Comparison of ENCODE assay signal across 8 mouse cellular contexts in genomic region chr9:31279885-31280365, GRCm38 (mm10). TPM values are rescaled to one million over a fixed set of nuclear protein-coding genes. Genes with fewer than 3 reads are reported as not detected.
DNase-seq lines count a peak whose midpoint lies in the region; ATAC-seq lines count a peak whose summit lies in the region.

No protein-coding gene starts in this region.

- H3K4me3 ChIP-seq in heart, embryonic 15.5 days, result peak overlapping the region; percentile 84
- H3K4me3 ChIP-seq in midbrain, embryonic 16.5 days (ENCODE audit: low read depth, low read length), result peak overlapping the region; percentile 85

- H3K27me3 ChIP-seq in heart, embryonic 15.5 days, result no peaks in the 10 kb centered on the region
- H3K27me3 ChIP-seq in midbrain, embryonic 16.5 days (ENCODE audit: control insufficient read depth, insufficient read depth, low read depth, low read length), result no peaks in the 10 kb centered on the region

- H3K4me2 ChIP-seq in heart, embryonic 15.5 days, result peak overlapping the region; percentile 81
- peak overlapping the region; percentile 95 for H3K4me2 ChIP-seq in midbrain, embryonic 16.5 days (ENCODE audit: low read length)

- H3K27ac ChIP-seq in heart, embryonic 15.5 days, result peak overlapping the region; percentile 99
- peak overlapping the region; percentile 100 for H3K27ac ChIP-seq in midbrain, embryonic 16.5 days (ENCODE audit: low read length)

- peak; percentile 69 for DNase-seq in ovary, postnatal 10 days (ENCODE audit: low spot score)
- DNase-seq in ovary, adult 18-20 months (ENCODE audit: low spot score), result no peak
- peak; percentile 100 for DNase-seq in brain, adult 2 months (ENCODE audit: low read depth, low spot score)
- DNase-seq in liver, result peak; percentile 93
- peak; percentile 73 for DNase-seq in urinary bladder, postnatal 25 days (ENCODE audit: low spot score)
- no peak for DNase-seq in layer of hippocampus, adult 9-10 months (ENCODE audit: low spot score)

- no peaks in the 10 kb centered on the region for H3K36me3 ChIP-seq in heart, embryonic 15.5 days
- no peaks in the 10 kb centered on the region for H3K36me3 ChIP-seq in midbrain, embryonic 16.5 days (ENCODE audit: control insufficient read depth, insufficient read depth, low read length)

- H3K9me3 ChIP-seq in heart, embryonic 15.5 days (replicated peaks), result no peaks in the 10 kb centered on the region
- H3K9me3 ChIP-seq in midbrain, embryonic 16.5 days (replicated peaks; ENCODE audit: control insufficient read depth, low read length, poor library complexity, severe bottlenecking), result no peaks in the 10 kb centered on the region

- WGBS in heart, embryonic 15.5 days, result under 1% methylated on average over 25 of the region's 25 CpGs
- WGBS in midbrain, embryonic 16.5 days, result under 1% methylated on average over 25 of the region's 25 CpGs

- H3K4me1 ChIP-seq in heart, embryonic 15.5 days (replicated peaks), result peaks cover 16% of the 10 kb centered on the region
- peaks cover 22% of the 10 kb centered on the region for H3K4me1 ChIP-seq in midbrain, embryonic 16.5 days (ENCODE audit: control insufficient read depth, insufficient read depth, low read length)

- ATAC-seq in heart, embryonic 15.5 days (replicated peaks; ENCODE audit: insufficient number of reproducible peaks, insufficient read depth, low FRiP score, low read depth), result peak; percentile 73
- ATAC-seq in midbrain, embryonic 16.5 days, result peak; percentile 93

- peak overlapping the region; percentile 96 for H3K9ac ChIP-seq in heart, embryonic 15.5 days
- H3K9ac ChIP-seq in midbrain, embryonic 16.5 days (ENCODE audit: low read depth, low read length), result peak overlapping the region; percentile 82

RNA-seq across cellular contexts. Expression of gene Prdm10, which starts 0.4 kb away (rescaled TPM):
- polyA plus RNA-seq in heart, embryonic 15.5 days (2015; fragmentation: Nextera tagmentation; extraction: Ambion mirVana), result 3.2 and 4.2 TPM in 2 replicates
- polyA plus RNA-seq in midbrain, embryonic 16.5 days (2015; fragmentation: Nextera tagmentation; extraction: Ambion mirVana), result 9.4 and 9.6 TPM in 2 replicates

Comparison
In these comparisons a context has a peak if more than half of its experiments do, and no peak if none do; other contexts are left out.
1. DNase-seq: peak in ovary, postnatal 10 days (single experiment), brain, adult 2 months (single experiment), liver (single experiment) and urinary bladder, postnatal 25 days (single experiment); none in ovary, adult 18-20 months (single experiment) and layer of hippocampus, adult 9-10 months (single experiment).